Mouse (Mus musculus) limb, embryonic 14.5 days (tissue): Measurements from ENCODE around the gene Dmrta2. TPM values are rescaled to one million over a fixed set of nuclear protein-coding genes. Genes with fewer than 3 reads are reported as not detected.

Experiments
- ATAC-seq: fragments of 200-750 bp; cut with Nextera tagmentation; 2 replicates; pipeline ENCODE4 v1.8.0; 2017; ENCODE audit warnings: low read depth, moderate number of reproducible peaks, moderate TSS enrichment; ENCODE audit not compliant: low FRiP score
- DNase-seq: peaks from one replicate; pipeline ENCODE4 v3.0.0-alpha.2; 2015; ENCODE audit warnings: low spot score
- H3K27ac ChIP-seq: fragments of 300-500 bp; sonication (generic); replicated peaks from 2 replicates; pipeline ENCODE4 v1.5.1; 2014; ENCODE audit warnings: low read depth, mild to moderate bottlenecking, low read length, moderate library complexity, mixed read lengths
- H3K27me3 ChIP-seq: fragments of 300-500 bp; sonication (generic); 2 replicates; pipeline ENCODE4 v1.6.1; 2014; ENCODE audit warnings: low read length, mixed read lengths; ENCODE audit not compliant: control insufficient read depth, insufficient read depth
- H3K36me3 ChIP-seq: fragments of 300-500 bp; sonication (generic); 2 replicates; pipeline ENCODE4 v1.6.1; 2014; ENCODE audit warnings: mild to moderate bottlenecking, low read length, moderate library complexity, mixed read lengths; ENCODE audit not compliant: control insufficient read depth, insufficient read depth
- H3K4me1 ChIP-seq: fragments of 300-500 bp; sonication (generic); 2 replicates; pipeline ENCODE4 v1.6.1; 2014; ENCODE audit warnings: antibody characterized with exemption, low read length, mixed read lengths; ENCODE audit not compliant: control insufficient read depth, insufficient read depth
- H3K4me2 ChIP-seq: fragments of 300-500 bp; sonication (generic); replicated peaks from 2 replicates; pipeline ENCODE4 v1.6.1; 2014; ENCODE audit warnings: low read depth, mild to moderate bottlenecking, low read length, moderate library complexity; ENCODE audit not compliant: severe bottlenecking
- H3K4me3 ChIP-seq: fragments of 300-500 bp; sonication (generic); replicated peaks from 2 replicates; pipeline ENCODE4 v1.5.1; 2014; ENCODE audit warnings: low read length
- H3K9ac ChIP-seq: fragments of 300-500 bp; sonication (generic); 2 replicates; pipeline ENCODE4 v1.6.1; 2014; ENCODE audit warnings: mild to moderate bottlenecking, low read depth, low read length, moderate library complexity; ENCODE audit not compliant: severe bottlenecking
- H3K9me3 ChIP-seq: fragments of 300-500 bp; sonication (generic); 2 replicates; pipeline ENCODE4 v1.6.1; 2016; ENCODE audit warnings: low read length; ENCODE audit not compliant: control insufficient read depth
- POLR2A ChIP-seq: fragments of 200-500 bp; IDR thresholded peaks from 2 replicates; pipeline ENCODE4 v1.8.0; 2012; ENCODE audit warnings: inconsistent platforms, mild to moderate bottlenecking, moderate library complexity, borderline replicate concordance; ENCODE audit not compliant: insufficient read depth, insufficient read length; ENCODE audit errors: extremely low read depth
- WGBS: fragments of 180-500 bp; shearing (Covaris S2); extraction: QIAGEN DNeasy Blood & Tissue Kit; methylation state at CpG from one replicate; pipeline ENCODE4 v1.1.7; 2014; 5-methylcytosine and 5-hydroxymethylcytosine counted together
- polyA plus RNA-seq, 2 experiments: library from polyadenylated mRNA; depleted of rRNA in 1 of 2; stranded (reverse) in 1 of 2; unstranded in 1 of 2; fragments of >200 nt; fragmentation: Nextera tagmentation in 1 of 2; extraction: Ambion mirVana in 1 of 2; gene quantifications; 2 replicates each; pipeline versions ENCODE4 v1.2.1 to v1.2.3; 2012 to 2014

Gene Dmrta2
- polyA plus RNA-seq, 2 experiments, result 0.82 TPM; not detected in 1

- Histone ChIP-seq H3K27me3 (peaks cover 98% of the 10 kb centered on the region), H3K4me1 (peaks cover 25% of the 10 kb centered on the region), H3K36me3 (no peaks in the 10 kb centered on the region), H3K27ac (no peak overlapping the region), H3K9me3 (no peaks in the 10 kb centered on the region), H3K4me2 (peak overlapping the region; percentile 53), H3K4me3 (peak overlapping the region; percentile 35), H3K9ac (no peak overlapping the region)
- WGBS, result 9% methylated on average over 28 of the region's 30 CpGs
- TF ChIP-seq POLR2A, result no peak
- ATAC-seq, result no peak
- no peak for DNase-seq
Observed at GRCm38 (mm10) chr4:109982681-109983265, 4.9 kb downstream of the Dmrta2 start.

GRCm38 (mm10) chr4:109983281-109984001 is 5.6 kb downstream of the Dmrta2 start:
- peak overlapping the region; percentile 17 for H3K4me3 ChIP-seq
- H3K4me2 ChIP-seq, result no peak overlapping the region; the same call in 1 of the 2 replicates
- peaks cover 19% of the 10 kb centered on the region for H3K4me1 ChIP-seq
- no peak for TF ChIP-seq POLR2A
- H3K9me3 ChIP-seq, result no peaks in the 10 kb centered on the region
- DNase-seq (no peak), ATAC-seq (no peak)
- H3K27ac ChIP-seq, result no peak overlapping the region
- WGBS, result 1% methylated on average over 49 of the region's 49 CpGs
- H3K27me3 ChIP-seq, result peaks cover 97% of the 10 kb centered on the region
- no peak overlapping the region for H3K9ac ChIP-seq
- no peaks in the 10 kb centered on the region for H3K36me3 ChIP-seq

GRCm38 (mm10) chr4:109984011-109984411 is 6.2 kb downstream of the Dmrta2 start:
- Histone ChIP-seq H3K9ac (no peak overlapping the region), H3K36me3 (no peaks in the 10 kb centered on the region), H3K4me1 (peaks cover 18% of the 10 kb centered on the region), H3K27me3 (peaks cover 97% of the 10 kb centered on the region), H3K27ac (no peak overlapping the region), H3K4me3 (peak overlapping the region; percentile 17), H3K9me3 (no peaks in the 10 kb centered on the region), H3K4me2 (no peak overlapping the region; the same call in 1 of the 2 replicates)
- DNase-seq (no peak), ATAC-seq (no peak)
- TF ChIP-seq POLR2A, result no peak
- under 1% methylated on average over 24 of the region's 24 CpGs for WGBS

GRCm38 (mm10) chr4:109984496-109985423 is 6.9 kb downstream of the Dmrta2 start:
- ATAC-seq, result no peak
- no peak for TF ChIP-seq POLR2A

More at GRCm38 (mm10) chr4:109984496-109985423, 6.9 kb downstream of the Dmrta2 start:
- H3K27me3 ChIP-seq, result peaks cover 97% of the 10 kb centered on the region
- no peak overlapping the region for H3K27ac ChIP-seq
- H3K4me1 ChIP-seq, result peaks cover 17% of the 10 kb centered on the region
- WGBS, result 3% methylated on average over 36 of the region's 38 CpGs
- no peak for DNase-seq
- H3K36me3 ChIP-seq, result no peaks in the 10 kb centered on the region
- no peak overlapping the region for H3K9ac ChIP-seq
- no peak overlapping the region for H3K4me2 ChIP-seq
- no peaks in the 10 kb centered on the region for H3K9me3 ChIP-seq
- H3K4me3 ChIP-seq, result no peak overlapping the region
